In genomic region chr6:93657187-93657974, GRCm38 (mm10) we compare ENCODE assay signal across 8 mouse cellular contexts.
DNase-seq lines count a peak whose midpoint lies in the region; ATAC-seq lines count a peak whose summit lies in the region.

No protein-coding gene starts in this region.

- no peak overlapping the region for H3K9ac ChIP-seq in heart, embryonic 16.5 days (ENCODE audit: low read length)

- no peak overlapping the region for H3K4me2 ChIP-seq in heart, embryonic 16.5 days (ENCODE audit: low read depth, low read length)

- ATAC-seq in heart, embryonic 16.5 days (replicated peaks; ENCODE audit: extremely low read depth, insufficient read depth, low FRiP score): peak; percentile 82
- 0 out of 2 replicates have a peak, but pooled peaks have one; percentile 47 for ATAC-seq in megakaryocyte, adult 5-6 weeks (ENCODE audit: poor library complexity, severe bottlenecking)

- peak; percentile 14 for DNase-seq in left cerebral cortex, adult 11 months (ENCODE audit: low spot score)
- no peak for DNase-seq in left cerebral cortex, adult 8-10 months (ENCODE audit: low spot score in 2 of 2)
- peak; percentile 83 for DNase-seq in adrenal gland, postnatal 14 days
- DNase-seq in embryo, embryonic 11.5 days (ENCODE audit: low read depth, low spot score): peak; percentile 29
- DNase-seq in layer of hippocampus, postnatal 10 days (ENCODE audit: low spot score in 2 of 2): peak; percentile 66 to 74
- peak; percentile 50 for DNase-seq in urinary bladder, adult 2 months (ENCODE audit: low spot score)

- H3K4me3 ChIP-seq in heart, embryonic 16.5 days (ENCODE audit: low read length): no peak overlapping the region

- peak overlapping the region; percentile 59 for H3K27ac ChIP-seq in heart, embryonic 16.5 days (ENCODE audit: low read length)

- peaks cover 6% of the 10 kb centered on the region for H3K4me1 ChIP-seq in heart, embryonic 16.5 days (ENCODE audit: control insufficient read depth, insufficient read depth, low read length)

- no peaks in the 10 kb centered on the region for H3K27me3 ChIP-seq in heart, embryonic 16.5 days (ENCODE audit: control insufficient read depth, insufficient read depth, low read length)

- no peaks in the 10 kb centered on the region for H3K36me3 ChIP-seq in heart, embryonic 16.5 days (ENCODE audit: control insufficient read depth, insufficient read depth)

- H3K9me3 ChIP-seq in heart, embryonic 16.5 days (replicated peaks; ENCODE audit: control insufficient read depth, low read length): no peaks in the 10 kb centered on the region

- WGBS in heart, embryonic 16.5 days: 13% methylated on average over 13 of the region's 13 CpGs

Comparison
In these comparisons a context has a peak if more than half of its experiments do, and no peak if none do; other contexts are left out.
1. DNase-seq: peak in left cerebral cortex, adult 11 months (single experiment), adrenal gland, postnatal 14 days (single experiment), embryo, embryonic 11.5 days (single experiment), layer of hippocampus, postnatal 10 days (2 of 2) and urinary bladder, adult 2 months (single experiment); none in left cerebral cortex, adult 8-10 months (0 of 2).